Mouse (Mus musculus): ENCODE data around the gene Tmbim1.
"Not testable (repeated sequence)": the region's sequence is repeated elsewhere in the genome, so short reads cannot be mapped to it uniquely, and the experiment has no call there.

Gene Tmbim1

DNA sequence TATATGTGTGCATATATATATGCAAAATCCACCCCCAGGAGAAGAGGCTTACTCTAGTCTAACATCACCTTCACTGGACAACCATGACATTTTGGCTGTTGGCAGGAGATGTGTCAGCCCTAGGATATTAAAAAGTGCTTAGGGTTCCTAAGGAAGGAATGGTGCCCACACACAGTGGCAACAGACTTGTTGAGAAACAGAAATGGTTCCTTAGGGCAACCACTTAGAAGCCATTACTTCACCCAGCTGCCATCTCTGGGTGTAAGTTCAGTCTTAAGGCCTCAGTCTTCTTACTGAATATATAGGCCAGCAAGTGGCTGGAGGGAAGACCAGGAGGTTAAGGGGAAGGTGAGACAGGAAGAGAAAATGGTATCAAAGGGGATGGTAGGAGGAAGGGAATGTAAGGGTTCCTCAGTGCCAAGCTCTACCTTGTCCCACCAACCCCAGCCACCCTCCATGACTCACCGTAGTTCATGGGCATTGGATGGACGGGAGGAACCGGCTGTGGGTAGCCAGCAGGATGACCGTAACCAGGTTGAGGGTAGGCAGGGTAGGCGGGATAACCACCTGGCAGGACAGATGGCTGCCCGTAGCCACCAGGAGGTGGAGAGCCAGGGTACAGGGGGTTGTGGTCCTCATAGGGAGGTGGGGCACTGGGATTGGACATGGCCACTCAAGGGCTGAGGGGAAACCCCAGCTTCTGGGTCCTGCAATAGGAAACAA is 10.5 kb downstream of the Tmbim1 start:
- DNase-seq (ENCODE audit: low spot score): no peak

- DNase-seq (ENCODE audit: low spot score): no peak
These were observed 11.3 kb downstream of the Tmbim1 start for GRCm38 (mm10) chr1:74294090-74294643.

GRCm38 (mm10) chr1:74293306-74293960 is 12.0 kb downstream of the Tmbim1 start:
- no peak for DNase-seq (ENCODE audit: low spot score)

GRCm38 (mm10) chr1:74292331-74293020 is 12.9 kb downstream of the Tmbim1 start:
- no peak for DNase-seq (ENCODE audit: low spot score)

DNA sequence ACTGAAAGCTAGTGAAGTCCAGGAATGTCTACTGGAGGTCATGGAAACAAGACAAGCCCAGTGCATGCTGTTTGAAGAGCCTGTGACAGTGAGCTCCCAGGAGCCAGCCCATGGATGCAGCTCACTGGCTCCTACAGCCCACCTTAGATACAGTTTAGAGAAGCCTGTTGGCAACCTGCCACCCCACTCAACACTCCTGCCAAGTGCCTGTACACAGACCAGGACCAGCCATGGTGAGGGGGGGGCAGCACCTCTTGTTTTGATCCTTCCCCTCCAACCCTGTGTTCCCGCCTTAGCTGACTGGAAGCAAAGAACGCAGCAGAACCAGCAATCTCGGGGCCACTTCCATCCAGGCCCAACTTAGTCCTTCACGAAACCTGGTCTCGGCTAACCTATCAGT is 15.3 kb downstream of the Tmbim1 start:
- DNase-seq (ENCODE audit: low spot score): no peak

- no peak for DNase-seq (ENCODE audit: low spot score)
These were observed 15.7 kb downstream of the Tmbim1 start for GRCm38 (mm10) chr1:74289740-74290139.

- no peak for DNase-seq (ENCODE audit: low spot score)
These were observed 16.2 kb downstream of the Tmbim1 start for GRCm38 (mm10) chr1:74289248-74289647.

DNA sequence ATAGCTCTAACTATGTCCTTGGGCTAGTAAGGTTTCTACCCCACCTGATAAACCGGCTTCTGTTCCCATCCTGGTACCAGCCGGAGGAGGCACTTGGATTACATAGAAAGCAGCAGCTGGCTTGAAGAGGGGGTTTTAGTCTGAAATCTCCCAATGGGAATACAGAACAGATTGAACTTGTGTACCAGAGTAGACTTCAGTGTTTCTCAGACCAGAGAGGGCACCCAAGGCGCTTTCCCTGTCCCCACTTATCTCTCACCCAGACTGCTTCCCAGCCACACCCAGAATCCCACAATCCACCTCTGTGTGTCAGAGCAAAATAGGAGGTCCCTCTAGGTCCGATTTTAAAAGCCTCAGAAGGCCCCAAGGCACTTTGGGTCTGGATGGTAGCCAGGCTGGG is 17.1 kb downstream of the Tmbim1 start:
- DNase-seq (ENCODE audit: low spot score): no peak

GRCm38 (mm10) chr1:74286869-74287607 is 18.4 kb downstream of the Tmbim1 start:
- DNase-seq (ENCODE audit: low spot score): not testable (repeated sequence)

DNA sequence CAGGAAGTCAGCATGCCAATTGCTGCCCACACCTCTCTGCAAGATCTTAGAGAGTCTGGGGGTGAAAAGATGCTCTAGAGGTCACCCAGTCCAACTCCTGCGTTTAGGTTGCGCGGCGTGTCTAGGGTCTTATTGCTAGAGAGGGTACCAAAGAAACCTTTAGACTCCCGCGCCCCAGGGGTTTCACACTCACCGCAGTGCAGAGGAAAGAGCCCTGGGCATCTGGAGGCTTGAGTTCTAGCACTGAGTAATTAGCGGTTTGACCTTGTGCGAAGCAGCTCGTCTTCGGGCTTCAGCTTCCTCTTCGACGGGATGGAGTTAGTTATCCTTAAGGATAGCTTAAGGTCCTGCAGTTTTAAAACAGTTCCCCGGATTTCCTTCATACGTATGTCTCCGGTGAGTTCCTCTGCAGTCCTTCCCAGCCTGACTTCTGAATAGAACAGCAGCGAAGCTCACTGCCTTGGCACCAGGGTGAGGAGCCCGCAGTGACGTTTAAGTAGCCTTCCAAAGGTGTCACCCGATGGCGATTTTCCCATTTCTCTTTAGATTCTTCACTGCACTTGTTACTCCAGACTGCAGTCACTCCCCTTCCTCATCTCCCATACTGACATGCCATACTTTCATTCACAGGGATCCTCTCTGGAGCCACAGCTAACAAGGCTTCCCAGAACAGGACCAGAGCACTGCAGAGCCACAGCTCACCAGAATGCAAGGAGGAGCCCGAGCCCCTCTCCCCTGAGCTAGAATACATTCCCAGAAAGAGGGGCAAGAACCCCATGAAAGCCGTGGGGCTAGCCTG is 20.0 kb downstream of the Tmbim1 start:
- DNase-seq (ENCODE audit: low spot score): no peak

DNA sequence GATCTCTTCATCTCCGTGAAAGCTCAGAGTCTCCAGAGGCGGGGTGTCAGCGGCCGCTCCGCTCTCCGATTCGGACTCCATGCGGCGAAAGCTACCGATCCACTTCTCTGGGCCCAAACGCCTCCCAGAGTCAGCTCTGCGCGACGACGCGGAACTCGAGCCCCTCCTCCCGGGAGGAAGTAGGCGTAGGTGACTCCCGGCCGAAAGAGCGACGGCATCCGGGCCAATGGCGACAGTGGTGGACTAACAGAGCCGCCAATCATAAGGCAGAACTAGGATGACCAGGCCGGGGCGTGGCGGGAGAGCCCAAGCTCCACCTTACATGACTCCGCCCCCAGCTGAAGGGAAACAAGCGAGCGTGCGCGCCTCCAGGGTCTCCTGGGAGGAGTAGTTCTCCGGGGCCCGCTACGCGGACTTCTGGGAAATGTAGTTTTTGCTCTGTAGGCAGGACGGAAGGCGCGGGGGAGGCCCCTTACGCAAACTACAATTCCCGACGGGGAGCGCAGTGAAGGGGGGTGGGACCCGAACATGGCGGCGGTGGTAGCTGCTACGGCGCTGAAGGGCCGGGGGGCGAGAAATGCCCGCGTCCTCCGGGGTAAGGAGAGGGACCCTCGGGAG is 20.8 kb downstream of the Tmbim1 start, which contains the start of the genes Aamp and Pnkd:
Gene Aamp (minus strand): TSS at position 196 of the 618 bp plus-strand sequence.
Gene Pnkd (plus strand): TSS at position 388 of the 618 bp plus-strand sequence.
- DNase-seq (ENCODE audit: low spot score): peak; percentile 99

DNA sequence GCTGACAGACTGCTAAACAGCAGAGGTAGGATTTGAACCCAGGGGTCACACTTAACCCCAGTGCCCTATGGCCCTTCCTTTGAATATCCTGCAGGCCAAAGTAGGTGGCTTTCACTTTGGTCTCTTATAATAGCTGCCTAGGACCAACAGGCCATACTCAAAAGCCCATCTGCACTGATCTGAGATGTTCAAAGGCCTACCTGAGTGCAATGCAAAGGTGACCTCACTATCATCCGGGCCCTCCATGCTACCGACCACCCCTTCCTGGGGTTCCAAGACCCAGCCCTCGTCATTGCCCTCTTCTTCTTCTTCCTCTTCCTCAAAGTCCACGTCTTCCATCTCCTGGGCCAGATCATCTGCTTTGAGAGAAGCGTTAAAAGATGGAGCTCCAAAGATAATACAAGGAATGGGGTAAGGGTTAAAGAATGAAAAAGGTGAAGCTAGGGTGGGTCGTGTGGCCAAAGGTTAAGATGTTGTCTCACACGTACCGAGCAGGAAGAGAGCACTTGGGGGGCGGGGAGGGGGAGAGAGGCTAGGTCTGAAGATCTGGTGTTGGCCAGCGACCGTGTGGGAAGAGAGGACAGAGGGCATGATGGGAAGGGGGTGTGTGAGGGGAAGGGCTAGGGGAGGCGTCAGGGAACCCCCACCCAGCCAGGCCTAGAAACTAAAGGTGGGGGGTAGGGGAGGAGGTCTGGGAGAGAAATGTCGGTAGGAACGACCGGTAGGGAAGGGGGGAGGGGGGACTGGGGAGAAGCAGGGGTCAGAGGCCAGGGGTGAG is 21.5 kb downstream of the Tmbim1 start:
- DNase-seq (ENCODE audit: low spot score): no peak

- no peak for DNase-seq (ENCODE audit: low spot score)
These were observed 22.4 kb downstream of the Tmbim1 start for GRCm38 (mm10) chr1:74282896-74283625.

DNA sequence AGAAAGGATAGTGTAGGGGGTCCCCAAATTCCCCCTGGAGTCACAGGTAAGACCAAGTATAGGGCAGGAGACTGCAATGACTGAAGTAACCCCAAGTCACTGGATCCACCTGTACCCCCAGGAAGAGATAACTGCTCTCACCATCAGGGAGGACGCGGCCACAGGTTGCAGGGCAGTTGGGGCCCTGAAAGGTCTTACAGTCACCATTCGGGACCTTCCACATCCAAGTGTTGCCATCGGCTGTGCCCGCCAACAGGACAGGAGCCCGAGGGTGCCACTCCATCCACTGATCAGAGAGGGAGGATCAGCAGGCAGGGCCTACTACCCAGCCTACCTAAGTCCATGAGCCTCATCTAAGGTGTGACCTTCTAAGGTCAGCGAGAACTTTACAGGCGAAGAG is 23.5 kb downstream of the Tmbim1 start:
- DNase-seq (ENCODE audit: low spot score): no peak

GRCm38 (mm10) chr1:74281372-74281771 is 24.1 kb downstream of the Tmbim1 start:
- DNase-seq (ENCODE audit: low spot score): no peak

DNA sequence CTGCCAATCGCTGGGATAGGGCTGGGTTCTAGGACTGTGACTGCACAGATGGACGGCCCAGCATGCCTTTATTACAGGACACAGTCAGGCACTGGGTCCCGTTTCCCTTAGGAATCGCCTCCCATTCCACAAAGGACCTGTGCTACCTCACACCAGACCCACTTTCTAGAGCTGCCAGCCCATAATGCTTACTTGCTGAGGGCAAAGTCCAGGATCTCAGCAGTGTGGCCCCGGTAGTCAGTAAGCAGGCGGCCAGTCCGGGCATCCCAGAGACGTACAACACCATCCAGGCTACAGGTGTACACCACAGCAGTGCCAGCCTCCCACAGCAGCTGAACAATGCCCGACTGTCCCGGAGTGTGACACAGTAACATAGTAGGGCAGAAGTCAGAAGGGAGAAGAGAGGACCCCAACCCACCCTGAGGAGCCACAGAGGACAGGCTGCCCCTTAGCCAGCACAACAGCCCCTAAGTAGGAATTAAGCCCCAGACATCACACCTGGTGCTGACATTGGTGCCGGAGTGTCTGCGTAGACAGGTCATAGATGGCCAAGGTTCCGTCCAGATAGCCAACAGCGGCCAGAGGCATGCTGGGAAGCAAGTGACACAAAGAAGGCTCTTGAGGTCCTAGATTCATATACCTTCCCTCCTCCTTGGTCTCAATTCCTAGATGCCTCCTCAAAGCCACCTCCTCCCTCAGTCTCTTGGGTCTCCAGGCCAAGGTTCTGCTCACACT is 24.7 kb downstream of the Tmbim1 start:
- DNase-seq (ENCODE audit: low spot score): no peak

DNA sequence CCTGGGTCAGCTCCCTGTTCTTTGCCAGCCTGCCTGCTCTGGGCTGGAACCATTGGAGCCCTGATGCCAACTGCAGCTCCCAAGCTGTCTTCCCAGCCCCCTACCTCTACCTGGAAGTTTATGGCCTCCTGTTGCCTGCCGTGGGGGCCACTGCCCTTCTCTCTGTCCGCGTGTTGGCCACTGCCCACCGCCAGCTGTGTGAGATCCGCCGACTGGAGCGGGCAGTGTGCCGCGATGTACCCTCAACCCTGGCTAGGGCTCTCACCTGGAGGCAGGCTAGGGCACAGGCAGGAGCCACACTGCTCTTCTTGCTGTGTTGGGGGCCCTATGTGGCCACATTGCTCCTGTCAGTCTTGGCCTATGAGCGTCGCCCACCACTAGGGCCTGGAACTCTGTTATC is 26.4 kb downstream of the Tmbim1 start:
- no peak for DNase-seq (ENCODE audit: low spot score)

DNA sequence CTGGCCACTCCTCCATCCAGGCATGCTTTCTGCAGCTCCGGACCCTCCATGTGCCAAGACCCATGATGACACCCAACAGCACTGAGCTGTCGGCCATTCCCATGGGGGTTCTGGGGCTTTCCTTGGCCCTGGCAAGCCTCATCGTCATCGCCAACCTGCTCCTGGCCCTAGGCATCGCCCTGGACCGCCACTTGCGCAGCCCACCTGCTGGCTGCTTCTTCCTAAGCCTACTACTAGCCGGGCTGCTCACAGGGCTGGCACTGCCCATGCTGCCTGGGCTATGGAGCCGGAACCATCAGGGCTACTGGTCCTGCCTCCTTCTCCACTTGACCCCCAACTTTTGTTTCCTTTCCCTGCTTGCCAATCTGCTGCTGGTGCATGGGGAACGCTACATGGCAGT is 26.9 kb downstream of the Tmbim1 start, which contains the start of gene Gpbar1:
Gene Gpbar1 (plus strand): TSS at position 13 of the 400 bp plus-strand sequence.
- DNase-seq (ENCODE audit: low spot score): no peak

Measured in layer of hippocampus, adult 9-10 months (tissue).